Mouse (Mus musculus) erythroblast, embryonic 14.5 days (primary cell): ENCODE results near the gene Mfsd2a. TPM values are rescaled to one million over a fixed set of nuclear protein-coding genes. Genes with fewer than 3 reads are reported as not detected.
A peak's percentile ranks its signal among the peaks of the same experiment; 100 is the strongest.
"Not testable (repeated sequence)": the region's sequence is repeated elsewhere in the genome, so short reads cannot be mapped to it uniquely, and the experiment has no call there.

ENCODE experiments used
- H3K27me3 ChIP-seq: 2 replicates; pipeline ENCODE4 v1.6.1; 2012; ENCODE audit warnings: inconsistent platforms; ENCODE audit not compliant: control insufficient read depth
- H3K36me3 ChIP-seq: 2 replicates; pipeline ENCODE4 v1.6.1; 2012; ENCODE audit warnings: mild to moderate bottlenecking, inconsistent platforms; ENCODE audit not compliant: control insufficient read depth
- H3K4me1 ChIP-seq: 2 replicates; pipeline ENCODE4 v1.6.1; 2012; ENCODE audit warnings: inconsistent platforms; ENCODE audit not compliant: control insufficient read depth
- H3K4me3 ChIP-seq: replicated peaks from 2 replicates; pipeline ENCODE3; 2012; ENCODE audit warnings: moderate library complexity, mild to moderate bottlenecking, inconsistent platforms
- H3K9me3 ChIP-seq: 2 replicates; pipeline ENCODE4 v1.6.1; 2012; ENCODE audit warnings: low read length, inconsistent platforms, mixed read lengths; ENCODE audit not compliant: control insufficient read depth
- GATA1 ChIP-seq: IDR thresholded peaks from 2 replicates; pipeline ENCODE4 v1.6.1; 2012; ENCODE audit warnings: low read length, inconsistent platforms, mixed read lengths
- TAL1 ChIP-seq: IDR thresholded peaks from 3 replicates; pipeline ENCODE4 v1.6.1; 2012; ENCODE audit warnings: low read length, inconsistent platforms, mixed read lengths
- polyA plus RNA-seq: library from polyadenylated mRNA; stranded (reverse); fragments of >175 nt; gene quantifications from 2 replicates; pipeline ENCODE4 v1.2.3, GENCODE M21; 2012

The Mfsd2a gene
- polyA plus RNA-seq, 1 experiment, result not detected

DNA sequence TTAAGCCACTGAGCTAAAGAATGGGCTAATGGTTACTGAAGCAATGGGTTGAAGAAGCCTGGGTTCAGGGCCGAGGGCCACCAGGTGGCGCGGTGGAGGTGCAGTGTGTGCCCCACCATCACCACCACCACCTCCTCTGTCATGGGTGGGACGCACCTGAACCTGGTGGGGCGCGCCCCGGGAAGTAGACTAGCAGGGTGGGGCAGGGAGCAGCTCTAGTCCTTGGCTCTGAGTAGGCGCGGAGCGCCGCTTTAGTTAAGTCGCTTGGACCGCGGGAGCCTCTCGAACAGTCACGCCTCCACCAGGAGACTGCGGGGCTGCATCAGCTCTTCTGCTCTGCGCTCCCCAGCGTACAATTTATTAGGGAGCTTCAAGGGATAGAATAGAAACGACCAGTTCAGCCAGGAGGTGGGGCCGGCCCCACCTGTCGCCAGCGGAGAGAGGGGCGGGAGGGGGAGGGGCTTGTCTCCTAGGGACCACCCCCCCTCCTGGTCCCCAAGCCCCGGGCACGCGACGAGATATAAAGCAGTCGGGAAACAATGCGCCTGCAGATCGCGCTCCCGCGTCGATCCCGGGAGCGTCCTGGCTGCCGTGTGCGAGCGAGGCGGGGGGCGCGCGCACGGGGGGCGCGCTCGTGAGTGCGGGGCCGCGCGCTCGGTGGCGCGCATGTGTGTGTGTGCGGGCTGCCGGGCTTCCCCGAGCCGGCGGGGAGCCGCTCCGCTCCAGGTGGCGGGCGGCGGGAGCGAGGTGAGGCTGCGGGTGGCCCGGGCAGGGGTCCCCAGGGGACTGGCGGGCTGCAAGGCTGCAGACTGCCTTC is 34.6 kb upstream of the Mfsd2a start, which contains the start of gene Mycl:
Gene Mycl, plus strand, starts transcription at position 249 of the 817 bp plus-strand sequence.
- Histone ChIP-seq H3K36me3 (no peaks in the 10 kb centered on the region), H3K4me1 (peaks cover 12% of the 10 kb centered on the region), H3K4me3 (peak within 1 kb of the TSS; percentile 52), H3K27me3 (peaks cover 67% of the 10 kb centered on the region), H3K9me3 (no peaks in the 10 kb centered on the region; the same call in 1 of the 2 replicates)
- TF ChIP-seq GATA1 (no peak), TAL1 (no peak)

DNA sequence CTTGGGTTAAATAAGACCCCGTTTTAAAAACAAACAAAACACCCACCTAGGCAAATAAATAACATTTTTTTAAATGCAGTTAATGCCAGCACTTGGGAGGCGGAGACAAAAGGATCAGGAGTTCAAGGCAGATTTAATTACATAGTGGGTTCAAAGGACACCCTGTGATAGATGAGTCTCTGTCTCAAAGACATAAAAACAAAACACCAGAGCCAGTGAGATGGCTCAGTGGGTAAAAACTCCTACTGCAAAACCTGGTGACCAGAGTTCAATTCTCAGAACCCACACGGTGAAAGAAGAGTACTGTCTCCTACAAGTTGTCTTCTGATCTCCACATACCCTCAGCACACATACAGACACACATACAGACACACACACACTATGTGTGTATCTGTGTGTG is 31.3 kb upstream of the Mfsd2a start:
- H3K36me3 ChIP-seq, result no peaks in the 10 kb centered on the region
- no peak for TF ChIP-seq GATA1
- TF ChIP-seq TAL1, result no peak
- peaks cover 33% of the 10 kb centered on the region for H3K27me3 ChIP-seq
- H3K4me3 ChIP-seq, result no peak overlapping the region
- no peaks in the 10 kb centered on the region; the same call in 1 of the 2 replicates for H3K9me3 ChIP-seq
- peaks cover 12% of the 10 kb centered on the region for H3K4me1 ChIP-seq

DNA sequence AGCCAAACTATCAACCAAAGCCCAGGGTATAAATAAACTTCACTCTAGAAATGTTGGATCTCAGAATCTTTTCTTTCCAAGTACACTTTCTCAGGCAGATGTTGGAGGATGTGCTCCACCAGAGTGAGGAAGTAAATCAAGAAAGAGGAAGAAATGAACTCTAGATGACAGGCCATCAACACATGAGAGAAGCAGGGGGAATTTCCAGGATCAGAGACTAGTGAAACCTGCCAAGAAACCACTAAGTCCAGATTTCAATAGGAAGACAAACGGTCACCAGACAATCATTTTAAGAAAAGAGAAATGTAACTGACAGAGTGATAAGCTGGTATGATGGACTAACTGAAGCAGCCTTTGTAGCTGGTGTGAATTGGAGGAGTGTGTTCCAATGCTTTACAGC is 30.2 kb upstream of the Mfsd2a start:
- Histone ChIP-seq H3K4me3 (no peak overlapping the region), H3K27me3 (peaks cover 22% of the 10 kb centered on the region), H3K36me3 (no peaks in the 10 kb centered on the region), H3K9me3 (no peaks in the 10 kb centered on the region; the same call in 1 of the 2 replicates), H3K4me1 (peaks cover 9% of the 10 kb centered on the region)
- TF ChIP-seq TAL1 (no peak), GATA1 (no peak)

DNA sequence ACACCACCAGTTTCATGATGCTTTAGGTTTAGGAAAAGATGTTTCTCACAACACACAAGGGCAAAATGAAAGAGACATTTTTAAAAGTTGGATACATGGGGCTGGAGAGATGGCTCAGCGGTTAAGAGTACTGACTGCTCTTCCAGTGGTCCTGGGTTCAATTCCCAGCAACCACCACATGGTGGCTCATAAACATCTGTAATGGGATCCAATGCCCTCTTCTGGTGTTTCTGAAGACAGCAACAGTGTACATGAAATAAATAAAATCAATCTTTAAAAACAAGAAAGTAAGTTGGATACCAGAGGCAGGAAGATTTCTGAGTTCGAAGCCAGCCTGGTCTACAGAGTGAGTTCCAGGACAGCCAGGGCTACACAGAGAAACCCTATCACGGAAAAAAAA is 27.0 kb upstream of the Mfsd2a start:
- not testable (repeated sequence) for H3K4me3 ChIP-seq, H3K9me3 ChIP-seq, H3K36me3 ChIP-seq, H3K4me1 ChIP-seq
- peaks cover 19% of the 10 kb centered on the region for H3K27me3 ChIP-seq

DNA sequence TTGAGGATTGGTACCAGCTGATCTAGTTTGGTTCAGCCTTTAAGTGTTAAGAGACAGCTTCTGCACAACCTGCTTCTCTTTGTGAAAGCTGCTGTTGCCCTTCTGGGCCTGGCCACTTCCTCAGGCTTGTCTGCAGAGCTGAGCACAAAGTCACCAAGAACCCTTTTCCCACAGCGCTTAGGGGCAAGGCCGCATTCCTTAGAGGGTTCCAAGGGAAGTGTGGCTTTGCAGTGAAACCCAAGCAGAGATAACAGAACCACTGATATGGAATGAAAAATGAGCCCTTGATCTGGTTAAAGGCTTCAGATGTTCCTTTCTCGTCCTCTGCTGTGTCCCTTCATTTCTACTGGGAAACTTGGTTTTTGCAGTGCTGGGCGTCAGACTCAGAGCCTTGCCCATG is 26.4 kb upstream of the Mfsd2a start:
- Histone ChIP-seq H3K9me3 (no peaks in the 10 kb centered on the region), H3K4me3 (no peak overlapping the region), H3K4me1 (no peaks in the 10 kb centered on the region)

DNA sequence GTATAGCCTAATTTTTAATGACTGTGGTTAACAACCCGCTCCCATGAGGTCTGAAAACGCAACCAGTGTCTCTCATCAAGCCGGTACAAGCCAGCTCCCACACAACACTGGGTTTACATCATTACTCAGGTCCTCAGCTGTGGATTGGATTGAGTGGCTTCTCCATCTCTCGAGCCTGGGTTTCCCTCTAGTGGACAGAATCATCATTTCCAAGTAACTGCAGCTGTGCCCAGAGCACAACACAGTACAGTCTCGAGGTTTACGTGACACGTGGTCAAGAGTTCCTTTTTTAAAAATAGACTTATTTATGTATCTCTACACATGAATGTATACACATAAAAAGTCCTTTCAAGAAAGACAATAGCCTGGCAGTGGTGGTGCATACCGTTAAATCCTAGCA is 24.1 kb upstream of the Mfsd2a start:
- no peaks in the 10 kb centered on the region for H3K36me3 ChIP-seq
- no peak for TF ChIP-seq TAL1
- TF ChIP-seq GATA1, result no peak
- no peaks in the 10 kb centered on the region for H3K4me1 ChIP-seq
- no peaks in the 10 kb centered on the region for H3K9me3 ChIP-seq
- H3K27me3 ChIP-seq, result peaks cover 31% of the 10 kb centered on the region
- H3K4me3 ChIP-seq, result no peak overlapping the region

More for the DNA sequence above, 26.4 kb upstream of the Mfsd2a start:
- TF ChIP-seq GATA1, result no peak
- no peak for TF ChIP-seq TAL1
- H3K36me3 ChIP-seq, result no peaks in the 10 kb centered on the region
- H3K27me3 ChIP-seq, result peaks cover 24% of the 10 kb centered on the region

DNA sequence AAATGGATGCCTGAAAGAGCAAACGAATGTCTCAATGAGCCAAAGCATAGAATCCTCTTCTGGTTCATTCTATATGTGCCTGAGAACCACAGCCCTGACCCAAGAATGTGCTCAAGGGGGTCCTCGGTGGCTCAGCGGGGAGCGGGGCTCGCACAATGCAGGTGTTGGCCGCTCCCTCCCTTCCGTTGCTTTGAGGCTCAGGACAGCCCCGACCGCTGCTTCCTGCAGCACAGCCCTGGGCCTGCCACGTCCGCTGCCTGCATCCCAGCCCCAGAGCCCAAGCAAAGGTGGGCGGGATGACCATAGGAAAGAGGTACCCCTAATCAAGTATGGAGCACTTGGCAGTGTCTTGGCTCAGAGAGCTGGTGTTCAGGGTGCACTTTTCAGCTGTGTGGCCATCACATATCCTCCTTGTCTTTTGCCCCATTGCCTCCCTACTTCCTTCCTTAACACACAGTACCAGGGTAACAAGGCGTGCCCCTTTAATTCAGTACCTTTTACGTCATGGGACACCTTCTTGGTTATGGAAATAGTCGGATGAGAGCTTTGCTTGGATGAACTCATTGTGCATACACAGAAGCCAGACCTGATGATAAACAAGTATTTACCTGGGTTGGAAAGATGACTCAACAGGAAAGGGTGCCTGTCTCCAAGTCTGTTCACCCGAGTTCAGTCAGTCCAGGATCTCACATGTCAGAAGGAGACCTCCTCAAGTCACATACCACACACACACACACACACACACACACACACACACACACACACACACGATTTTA is 22.7 kb upstream of the Mfsd2a start:
- TF ChIP-seq GATA1, result no peak
- no peak for TF ChIP-seq TAL1
- no peak overlapping the region for H3K4me3 ChIP-seq

DNA sequence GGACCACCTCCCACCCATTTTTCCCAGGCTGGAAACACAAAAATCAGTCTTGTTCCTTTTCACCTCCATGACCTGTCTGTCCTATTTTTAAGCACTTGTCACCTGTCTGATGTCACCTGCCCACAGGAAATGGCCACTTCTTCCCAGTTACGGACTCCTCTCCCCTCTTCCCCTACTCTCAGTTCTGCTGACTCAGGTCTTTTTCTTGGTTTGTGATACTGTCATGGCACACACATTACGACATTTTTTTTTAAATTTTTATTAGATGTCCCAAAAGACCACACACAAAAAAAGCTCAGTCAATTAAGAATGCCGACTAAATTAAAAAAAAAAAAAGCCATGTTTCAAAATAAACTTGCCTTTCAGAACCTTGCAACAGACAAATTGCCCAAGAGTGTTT is 21.5 kb upstream of the Mfsd2a start:
- peaks cover 31% of the 10 kb centered on the region for H3K27me3 ChIP-seq
- H3K4me3 ChIP-seq, result no peak overlapping the region
- H3K4me1 ChIP-seq, result no peaks in the 10 kb centered on the region
- no peak for TF ChIP-seq TAL1
- TF ChIP-seq GATA1, result no peak
- no peaks in the 10 kb centered on the region for H3K9me3 ChIP-seq
- no peaks in the 10 kb centered on the region for H3K36me3 ChIP-seq

More for the DNA sequence above, 22.7 kb upstream of the Mfsd2a start:
- Histone ChIP-seq H3K9me3 (no peaks in the 10 kb centered on the region), H3K36me3 (no peaks in the 10 kb centered on the region), H3K27me3 (peaks cover 31% of the 10 kb centered on the region), H3K4me1 (no peaks in the 10 kb centered on the region)

DNA sequence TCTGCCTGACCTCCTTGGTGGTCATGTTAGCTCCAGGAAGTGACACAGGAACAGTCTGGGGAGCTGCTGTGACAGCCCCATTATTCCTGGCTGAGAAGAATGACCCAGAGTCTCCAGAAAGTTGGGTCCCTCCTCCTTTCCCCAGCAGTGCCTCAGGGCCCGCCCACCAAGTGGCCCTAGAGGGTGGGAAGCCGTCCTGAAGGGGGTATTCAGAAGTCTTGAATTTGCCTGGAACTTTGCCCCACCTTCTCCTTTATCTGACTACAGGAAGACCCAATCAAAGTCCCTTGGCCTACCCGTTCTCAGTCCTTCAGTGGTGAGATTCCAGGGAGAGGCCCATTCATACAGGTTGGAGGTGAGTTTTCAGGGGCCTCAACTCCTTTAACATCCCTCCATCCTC is 20.9 kb upstream of the Mfsd2a start:
- no peaks in the 10 kb centered on the region for H3K9me3 ChIP-seq
- no peaks in the 10 kb centered on the region for H3K36me3 ChIP-seq
- H3K4me1 ChIP-seq, result no peaks in the 10 kb centered on the region
- no peak overlapping the region for H3K4me3 ChIP-seq
- no peak for TF ChIP-seq TAL1
- no peak for TF ChIP-seq GATA1
- peaks cover 31% of the 10 kb centered on the region for H3K27me3 ChIP-seq
